Mouse (Mus musculus) retina, adult 2 months (tissue): ENCODE measurements around the gene Kdelr1.
A peak's percentile ranks its signal among the peaks of the same experiment; 100 is the strongest.

Source experiments
- DNase-seq: peaks from one replicate; pipeline ENCODE4 v3.0.0-alpha.2; 2012; ENCODE audit warnings: low read depth, low spot score

The Kdelr1 gene

DNA sequence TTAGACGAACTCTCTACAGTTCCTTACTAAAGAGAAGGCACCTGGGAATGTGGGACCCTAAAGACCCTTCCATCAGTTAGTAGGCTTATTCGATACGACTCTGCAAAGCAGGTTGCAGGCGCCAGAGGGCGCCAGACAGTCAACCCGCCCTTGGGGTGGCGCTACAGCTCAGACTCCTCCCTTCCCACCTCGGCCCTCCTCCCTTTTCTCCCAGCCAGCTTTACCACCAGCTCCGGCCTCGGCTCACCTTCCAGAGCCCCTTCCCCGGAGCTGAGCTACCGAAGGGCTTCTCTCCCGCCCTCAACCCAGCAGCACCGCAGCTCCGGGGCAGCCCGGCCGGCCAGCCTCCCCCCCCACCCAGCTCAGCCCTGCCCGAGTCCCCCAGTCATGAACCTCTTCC lies at the start of gene Kdelr1:
TSS of gene Kdelr1 (plus strand) at position 149 of the 400 bp plus-strand sequence.
- peak; percentile 75 for DNase-seq

DNA sequence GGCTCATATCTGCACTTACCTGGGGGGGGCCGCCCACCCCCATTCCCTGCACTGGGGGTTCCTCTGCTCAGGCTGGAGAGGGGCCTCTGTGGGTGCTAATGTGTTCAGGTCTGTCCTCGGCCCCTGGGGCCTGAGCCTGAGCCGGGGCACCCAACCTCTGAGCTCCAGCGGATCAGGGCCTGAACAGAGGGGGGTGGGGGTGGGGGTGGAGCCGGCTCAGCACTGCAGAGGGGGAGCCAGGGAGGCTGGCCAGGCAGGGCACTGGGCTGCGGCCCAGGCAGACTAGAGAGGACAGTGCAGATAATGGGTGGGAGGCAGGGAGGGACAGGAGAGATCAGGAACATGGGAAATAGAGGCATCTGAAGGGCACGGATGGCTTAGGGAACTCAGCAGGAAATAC lies 48.0 kb upstream of the Kdelr1 start, which contains the start of gene Kcnj14:
TSS of gene Kcnj14 (minus strand) at position 185 of the 400 bp plus-strand sequence.
- peak; percentile 74 for DNase-seq

DNA sequence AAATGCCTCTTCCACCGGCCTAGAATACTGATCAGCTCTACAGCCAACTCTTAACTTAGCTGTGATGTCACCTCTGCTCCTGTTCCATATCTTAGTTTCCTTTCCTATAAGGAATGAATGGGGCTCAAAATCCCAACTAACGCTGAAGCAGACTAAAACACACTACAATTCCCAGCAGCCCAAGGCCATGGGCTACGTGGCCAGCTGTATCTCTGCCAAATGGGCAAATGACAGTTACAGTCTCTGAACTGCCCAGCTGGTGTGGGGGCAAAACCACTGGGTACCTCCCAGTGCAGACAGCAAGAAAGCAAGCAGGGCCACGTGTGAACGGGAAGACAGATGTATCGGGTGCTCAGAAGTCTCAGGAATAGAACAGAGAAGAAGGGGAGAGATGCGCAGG lies 45.9 kb upstream of the Kdelr1 start:
- DNase-seq, result no peak

DNA sequence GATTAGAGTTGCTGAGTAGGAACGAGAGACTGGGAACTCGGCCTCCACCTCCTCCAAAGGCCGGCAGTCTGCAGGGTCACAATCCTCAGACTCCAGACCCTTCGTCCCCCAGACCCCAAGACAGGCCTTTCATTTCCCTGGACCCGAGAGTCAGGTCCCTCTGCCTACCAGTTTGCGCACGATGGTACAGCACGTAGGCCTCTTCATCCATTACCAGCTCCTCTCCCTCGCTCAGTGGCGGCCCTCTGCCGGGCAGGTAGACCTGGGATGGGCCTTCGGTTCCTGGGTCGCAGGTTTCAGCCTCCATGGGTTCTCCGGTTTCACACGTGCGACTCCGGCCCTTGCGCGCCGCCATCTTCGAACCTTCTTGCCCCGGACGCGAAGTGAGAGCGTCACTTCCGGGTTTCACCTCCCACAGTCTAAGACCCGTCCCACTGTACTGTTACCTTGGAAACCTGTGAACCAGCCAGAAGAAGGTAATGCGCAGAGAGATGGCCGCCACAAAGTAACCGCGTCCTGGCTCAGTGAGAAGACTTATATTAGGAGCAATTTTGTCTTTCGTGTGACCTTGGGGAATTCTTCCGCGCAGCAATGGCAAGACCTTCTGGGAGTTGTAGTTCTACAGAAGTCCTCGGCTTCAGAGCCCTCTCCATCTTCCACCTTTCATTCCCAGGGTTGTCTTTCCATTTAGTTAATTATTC lies 42.0 kb upstream of the Kdelr1 start, which contains the start of gene Grwd1:
TSS of gene Grwd1 (minus strand) at position 518 of the 701 bp plus-strand sequence.
- peak; percentile 86 for DNase-seq

DNA sequence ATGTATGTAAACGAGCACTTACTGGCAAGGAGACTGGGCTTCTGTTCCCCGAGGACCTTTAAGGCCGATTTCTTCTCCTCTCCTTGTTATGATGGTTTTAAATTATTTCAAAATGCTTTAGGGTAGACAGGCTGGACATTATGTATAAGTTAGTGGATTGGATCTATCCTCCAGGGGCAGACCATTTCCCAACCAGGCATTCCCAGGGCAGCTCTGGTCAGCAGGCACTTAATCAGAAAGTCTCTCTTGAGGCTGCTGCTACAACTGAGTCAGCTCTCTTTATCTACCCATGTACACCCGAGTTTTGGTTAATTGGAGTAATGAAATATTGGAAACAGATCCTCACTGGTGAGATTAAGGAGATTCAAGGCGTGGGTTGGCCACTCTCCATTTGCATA lies 41.4 kb upstream of the Kdelr1 start:
- DNase-seq, result no peak

DNA sequence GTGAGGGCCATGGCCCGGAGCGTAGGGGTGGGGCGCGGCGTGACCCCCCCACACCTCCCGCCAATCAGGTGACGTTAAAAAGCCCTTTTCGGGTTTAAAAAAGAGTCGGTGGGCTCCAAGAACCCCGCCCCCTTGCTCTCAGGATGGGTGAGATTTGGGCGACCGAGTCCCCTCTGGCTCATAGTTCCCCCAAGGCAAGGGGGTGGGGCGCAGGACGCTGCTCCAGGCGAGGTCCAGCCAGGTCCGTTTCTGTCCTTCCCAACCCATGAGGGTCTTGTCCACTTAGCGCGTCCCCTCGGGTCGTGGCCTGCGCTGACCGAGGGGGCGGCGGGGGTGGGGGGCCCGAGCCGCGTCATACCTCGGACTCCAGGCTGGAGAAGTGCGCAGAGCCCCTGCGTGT lies 40.1 kb upstream of the Kdelr1 start:
- DNase-seq, result no peak

DNA sequence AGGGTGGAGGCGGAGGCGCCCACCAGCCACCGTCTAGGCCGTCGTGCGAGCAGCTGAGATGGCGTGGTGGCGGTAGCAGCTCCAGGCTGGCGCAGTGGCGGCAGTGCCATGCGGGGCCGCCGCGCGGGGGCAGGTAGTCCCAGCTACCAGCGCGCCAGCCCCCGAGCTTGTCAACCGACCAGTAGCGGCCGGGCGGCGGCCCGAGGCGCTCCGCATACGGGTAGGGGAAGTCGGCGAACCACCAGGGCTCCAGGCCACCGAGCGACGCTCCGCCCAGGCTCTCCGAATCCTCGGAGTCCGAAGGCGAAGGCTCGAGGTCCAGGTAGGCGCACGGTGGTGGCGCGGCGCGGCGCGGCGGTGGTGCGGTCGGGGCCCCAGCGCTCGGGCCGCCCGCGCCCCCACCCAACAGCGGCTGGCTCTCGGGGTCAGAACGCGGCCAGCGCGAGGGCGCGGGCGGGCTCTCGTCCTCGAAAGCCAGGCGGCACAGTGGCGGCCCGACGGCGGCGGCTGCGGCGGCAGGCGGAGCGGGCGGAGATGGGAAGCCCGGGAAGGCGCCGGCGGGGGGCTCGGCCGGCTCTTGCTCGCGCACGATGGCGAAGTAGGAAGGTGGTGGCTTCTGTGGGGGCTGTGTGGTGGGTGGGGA lies 39.3 kb upstream of the Kdelr1 start:
- no peak for DNase-seq

DNA sequence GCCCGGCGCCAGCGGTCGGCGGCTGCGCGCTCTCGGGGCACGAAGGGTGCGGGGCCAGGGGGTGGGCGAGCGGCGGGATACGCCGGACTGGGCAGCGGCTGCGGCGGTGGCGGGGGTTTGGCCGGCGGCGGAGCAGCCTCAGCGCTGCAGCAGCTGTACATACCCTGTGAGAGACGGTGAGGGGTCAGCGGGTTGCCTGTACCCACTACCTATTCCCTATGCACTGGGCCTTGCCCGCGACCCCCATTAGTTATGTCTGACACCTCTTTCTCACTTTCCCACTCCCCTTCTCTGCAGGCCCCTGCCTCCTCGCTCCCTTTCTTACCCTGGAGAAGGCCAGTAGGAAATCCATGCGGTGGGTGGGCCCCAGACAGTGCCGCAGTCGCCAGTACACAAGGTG lies 38.6 kb upstream of the Kdelr1 start:
- no peak for DNase-seq

DNA sequence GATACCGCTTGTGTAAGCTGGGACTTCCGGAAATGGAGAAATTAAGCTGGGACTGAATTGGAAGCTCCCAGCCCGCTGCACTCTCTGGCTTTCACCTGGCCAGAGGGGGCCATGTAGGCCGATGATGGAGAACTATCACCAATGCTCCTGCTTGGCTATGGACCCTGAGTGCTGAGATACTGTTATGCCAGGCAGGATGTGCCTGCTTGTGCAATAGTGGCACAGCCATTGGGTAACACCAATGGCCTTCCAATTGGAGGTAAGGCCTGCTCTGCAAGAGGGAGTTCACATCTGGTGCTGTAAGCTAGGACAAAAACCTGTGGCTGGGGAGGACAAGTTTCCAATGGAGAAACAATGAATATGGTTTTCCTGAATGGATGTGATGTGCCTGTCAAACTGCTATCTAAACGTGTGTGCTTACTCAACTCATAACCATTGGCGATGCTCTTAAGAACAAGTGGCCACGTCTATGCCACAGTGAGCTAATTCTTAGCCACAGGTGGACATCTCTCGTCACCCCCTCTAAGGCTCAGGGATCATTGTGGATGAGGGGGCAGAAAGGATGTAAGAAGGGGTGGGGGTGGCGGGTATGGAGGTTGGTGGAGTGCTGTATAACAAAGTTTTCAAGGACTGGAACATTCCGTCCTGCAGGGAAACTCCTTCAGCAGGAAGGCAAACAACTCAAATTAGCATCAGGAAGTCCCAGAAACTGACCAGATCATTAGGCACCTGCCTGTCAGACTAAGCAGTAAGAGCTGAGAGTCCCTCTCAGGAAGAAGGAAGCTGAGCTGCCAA lies 29.4 kb upstream of the Kdelr1 start:
- DNase-seq, result no peak

DNA sequence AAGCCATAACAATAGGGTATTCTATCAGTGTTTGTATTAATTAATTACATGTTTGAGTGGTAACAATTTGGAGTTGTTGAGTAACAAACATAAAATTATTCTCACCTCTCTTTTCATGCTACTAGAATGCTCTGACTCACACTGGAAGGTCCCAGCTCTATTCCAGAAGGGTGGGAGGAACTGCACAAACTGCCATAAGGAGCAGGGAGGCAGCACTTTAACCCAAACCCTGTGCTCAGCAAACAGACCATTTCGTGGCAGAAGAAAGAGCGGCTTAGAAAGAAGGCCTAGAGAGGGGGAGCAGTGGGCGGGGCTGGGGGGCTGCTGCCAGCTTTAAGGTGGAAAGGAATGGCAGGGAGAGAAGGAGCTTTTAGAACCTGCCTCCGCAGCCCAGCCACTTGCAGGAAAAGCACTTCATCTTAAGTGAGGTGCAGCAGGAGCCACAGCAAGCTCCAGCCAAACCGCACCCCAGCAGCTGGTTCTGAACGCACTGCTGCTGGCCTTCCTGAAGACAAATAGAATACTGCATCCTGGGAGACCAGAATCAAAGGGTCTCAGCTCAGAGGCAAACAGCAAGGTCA lies 24.0 kb upstream of the Kdelr1 start:
- no peak for DNase-seq

DNA sequence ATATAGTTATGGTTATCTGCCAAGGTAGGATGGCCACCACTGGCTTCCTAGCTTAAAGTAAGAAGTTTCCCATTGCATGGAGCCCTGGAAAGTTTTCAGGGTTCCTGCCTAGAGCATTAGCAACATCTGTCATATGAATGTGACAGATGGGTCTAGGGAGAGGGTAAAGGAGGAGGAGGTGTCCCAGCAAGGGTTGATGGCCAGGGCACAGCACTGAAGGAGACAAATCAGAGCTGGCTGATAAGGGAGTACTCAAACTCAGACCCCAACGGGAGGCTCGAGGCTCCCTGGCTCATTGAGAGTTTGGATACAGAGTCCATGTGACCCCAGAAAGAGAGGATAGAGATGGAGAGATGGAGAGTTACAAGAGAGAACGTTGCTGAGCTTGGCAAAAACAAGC lies 21.9 kb upstream of the Kdelr1 start:
- DNase-seq, result no peak

DNA sequence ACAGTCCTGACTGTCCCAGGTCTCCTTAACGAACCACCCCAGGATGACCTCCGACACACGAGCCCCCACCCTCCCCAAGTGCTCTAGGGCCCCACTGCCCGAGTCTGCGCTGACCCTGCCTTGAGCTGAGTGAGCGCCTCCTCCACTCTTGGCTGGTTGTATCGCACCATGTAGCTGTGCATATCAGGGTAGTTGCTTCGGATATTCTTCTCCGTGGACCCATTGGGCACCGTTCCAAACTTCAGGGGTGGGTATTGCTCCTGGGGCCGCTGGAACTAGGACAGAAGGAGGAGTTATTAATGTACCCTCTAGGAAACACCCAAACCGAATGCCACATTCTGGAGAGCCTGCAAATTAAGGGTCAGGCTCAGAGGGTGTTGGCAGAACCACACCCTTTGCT lies 19.5 kb upstream of the Kdelr1 start:
- DNase-seq, result no peak

DNA sequence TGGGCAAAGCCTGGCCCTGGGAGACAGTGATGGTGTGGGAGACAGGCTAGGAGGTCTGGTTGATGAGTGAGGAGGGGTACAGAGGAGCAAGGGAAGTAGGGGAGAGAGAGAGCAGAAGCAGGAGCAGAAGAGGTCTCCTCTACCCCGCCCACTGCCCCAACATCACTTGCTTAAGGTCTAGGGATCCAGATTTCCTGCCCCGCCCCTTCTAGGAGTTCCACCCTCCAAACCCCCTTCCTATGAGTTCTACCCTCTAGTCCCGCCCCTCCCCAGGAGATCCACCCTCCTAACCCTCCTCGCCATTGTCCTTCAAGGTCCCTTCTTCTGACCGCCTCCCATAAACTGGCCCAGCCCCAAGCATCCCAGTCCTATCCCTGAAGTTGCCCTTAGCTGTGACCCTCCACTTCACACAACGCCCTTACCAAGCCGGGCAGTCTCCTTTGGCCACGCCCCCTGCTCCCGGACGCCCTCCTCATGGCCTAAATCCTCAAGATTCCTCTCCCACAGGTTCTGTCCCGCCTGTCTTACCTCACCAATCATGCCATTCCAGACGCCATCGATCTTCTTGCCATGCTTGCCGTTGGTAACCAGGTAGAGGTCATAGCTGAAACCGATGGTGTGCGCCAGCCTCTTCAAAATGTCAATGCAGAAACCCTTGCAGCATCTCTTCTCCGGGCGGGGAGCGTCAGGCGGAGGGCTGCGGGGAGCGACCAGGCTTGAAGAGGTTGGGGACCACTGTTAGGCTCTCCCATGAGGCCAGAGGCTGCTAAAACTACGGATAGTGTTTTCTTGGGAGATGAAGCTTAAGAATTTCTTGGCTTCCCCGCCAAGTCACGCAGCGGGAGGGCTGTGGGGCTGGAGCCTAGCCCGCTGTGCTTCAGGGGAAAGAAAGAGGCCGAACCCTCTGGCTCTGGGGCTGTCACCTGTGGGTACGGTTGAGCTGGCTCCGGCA lies 15.3 kb upstream of the Kdelr1 start:
- no peak for DNase-seq

DNA sequence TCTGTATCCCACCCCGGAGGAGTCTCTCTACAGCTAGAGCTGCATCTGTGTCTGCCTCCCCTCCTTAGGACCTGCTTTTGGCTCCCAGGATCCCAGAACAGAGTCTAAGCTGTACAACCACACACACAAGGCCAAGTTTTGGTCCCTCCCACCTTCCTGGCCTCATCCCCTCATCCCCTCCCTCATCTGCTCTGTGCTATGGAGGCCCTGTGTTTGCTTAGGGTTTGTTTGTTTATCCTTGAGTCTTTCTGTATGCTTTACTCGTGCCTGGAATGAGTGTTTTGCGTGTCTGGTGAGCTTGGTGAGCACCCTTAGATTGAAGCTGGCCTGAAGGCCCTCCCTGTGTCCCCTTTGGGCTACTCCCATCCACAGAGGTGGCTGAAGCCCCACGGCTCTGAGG lies 13.6 kb upstream of the Kdelr1 start:
- DNase-seq, result no peak

DNA sequence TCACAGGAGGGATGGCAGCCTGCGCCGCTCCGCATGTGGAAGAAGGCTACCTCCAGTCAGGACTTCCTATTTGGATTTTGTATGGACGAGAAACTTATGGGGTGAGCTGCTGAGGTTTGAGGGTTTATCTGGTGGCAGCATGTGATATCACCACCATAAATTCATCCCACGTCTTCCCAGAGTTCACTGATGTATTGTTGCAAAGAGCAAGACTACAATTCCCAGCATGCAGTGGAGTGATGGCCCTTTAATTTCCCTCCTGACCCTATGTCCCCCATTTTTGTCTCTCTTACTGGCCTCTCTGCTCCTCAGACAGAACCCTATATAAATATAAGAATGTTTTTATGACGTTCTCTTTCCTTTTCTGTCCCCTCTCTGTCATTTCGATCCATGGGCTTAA lies 9.8 kb upstream of the Kdelr1 start:
- DNase-seq, result no peak

DNA sequence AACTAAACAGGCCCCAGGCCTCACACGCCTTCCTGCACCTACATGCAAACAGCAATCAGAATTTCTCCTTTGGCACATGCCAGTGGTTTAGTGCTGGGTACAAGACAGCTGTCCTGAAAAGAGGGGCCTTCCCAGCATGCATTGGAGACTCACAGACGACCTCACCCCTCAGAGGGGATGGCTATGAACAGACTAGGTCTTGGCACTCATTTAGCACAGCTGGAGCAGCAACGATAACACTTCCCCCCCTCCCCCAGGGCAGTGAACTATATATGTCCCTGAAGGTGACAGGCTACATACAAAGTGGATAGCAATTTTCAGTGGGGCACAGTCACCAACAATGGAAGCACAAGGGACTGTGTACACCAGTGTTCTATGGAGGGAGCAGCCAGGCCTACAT lies 8.1 kb upstream of the Kdelr1 start:
- no peak for DNase-seq

DNA sequence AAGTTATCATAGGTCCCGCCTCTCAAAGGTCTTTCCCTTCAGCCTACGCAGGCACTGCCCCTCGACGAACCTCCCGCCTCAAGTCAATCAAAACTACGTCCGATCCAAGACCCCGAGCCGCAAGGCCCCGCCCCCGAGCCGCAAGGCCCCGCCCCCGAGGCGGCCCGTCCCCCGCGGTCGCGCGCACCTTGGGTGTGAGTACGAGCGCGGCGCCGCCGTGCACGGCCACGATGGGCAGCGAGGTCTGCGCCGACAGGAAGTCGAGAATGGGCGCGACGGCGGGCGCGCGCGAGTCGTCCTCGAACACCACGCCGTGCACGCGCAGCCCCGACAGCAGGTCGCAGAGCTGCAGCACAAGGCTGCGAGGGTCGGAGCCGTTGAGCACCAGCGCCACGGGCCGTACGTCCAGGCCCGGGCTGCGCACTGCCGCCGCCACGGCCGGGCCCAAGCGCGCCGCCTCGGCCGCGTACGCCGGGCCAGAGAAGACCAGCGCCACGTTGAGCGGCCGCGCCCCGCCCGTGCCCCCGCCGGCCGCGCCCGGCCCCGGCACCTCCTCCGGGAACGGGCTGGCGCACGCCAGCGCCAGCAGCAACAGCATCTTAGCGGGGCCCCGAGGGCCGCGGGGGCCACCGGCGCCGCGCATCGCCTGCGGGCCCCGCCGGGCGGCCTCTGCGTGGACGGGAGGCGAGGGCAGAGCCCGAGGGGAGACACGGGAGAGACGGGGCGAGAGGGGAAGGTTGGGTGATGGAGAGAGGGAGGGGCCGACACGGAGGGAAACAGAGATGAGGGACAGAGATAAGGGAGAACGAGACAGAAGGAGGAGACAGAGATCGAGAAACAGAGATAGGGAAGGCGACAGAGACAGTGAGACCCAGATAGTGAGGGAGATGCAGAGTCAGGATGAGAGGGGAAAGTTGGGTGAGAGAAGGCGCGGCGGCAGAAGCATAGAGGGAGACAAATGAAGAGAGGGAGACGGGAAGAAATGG lies 6.4 kb upstream of the Kdelr1 start:
- peak; percentile 72 for DNase-seq

DNA sequence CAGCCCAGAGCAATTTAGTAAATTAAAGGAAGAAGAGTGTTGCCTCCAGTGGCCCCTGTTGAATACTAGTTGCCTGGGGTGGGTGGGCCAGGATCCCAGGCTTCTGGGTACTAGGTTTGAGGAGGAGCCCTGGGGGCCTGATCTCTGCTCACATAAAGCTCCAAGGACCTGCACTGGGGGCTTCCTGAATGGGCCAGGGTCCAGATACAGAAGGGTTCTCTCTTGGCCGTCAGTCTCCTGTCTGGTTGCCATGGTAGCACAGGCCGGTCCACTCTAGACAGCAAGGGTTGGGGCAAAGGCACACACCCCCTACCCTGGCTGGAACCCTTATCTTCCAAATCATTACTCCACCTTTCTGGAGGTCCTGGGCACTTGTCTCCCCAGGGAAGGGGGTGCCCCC lies 4.7 kb upstream of the Kdelr1 start:
- no peak for DNase-seq

DNA sequence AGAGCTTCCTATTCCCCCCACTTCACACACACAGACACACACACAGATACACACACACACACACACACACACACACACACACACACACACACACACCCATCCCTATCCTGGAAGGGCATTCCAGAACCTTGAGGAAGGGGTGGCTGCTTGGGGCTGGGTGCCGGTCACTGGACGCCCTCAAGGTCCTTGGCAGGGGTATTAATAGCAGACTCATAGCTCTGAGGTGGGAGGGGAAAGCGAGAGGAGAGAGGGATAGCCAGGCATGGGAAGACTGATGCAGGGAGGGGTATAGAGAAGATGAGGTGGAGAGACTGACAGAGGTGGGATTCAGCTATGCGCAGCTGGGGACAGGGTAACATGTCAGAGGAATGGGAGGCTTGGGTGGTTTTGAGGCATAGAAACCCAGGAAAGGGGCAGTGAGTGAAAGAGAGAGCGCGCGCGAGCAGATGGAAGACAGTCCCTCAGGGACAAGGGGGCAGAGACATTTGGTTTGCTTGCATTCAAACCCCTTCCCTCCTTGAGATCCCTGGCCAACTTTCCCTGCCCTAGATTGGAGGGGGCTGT lies 3.4 kb upstream of the Kdelr1 start:
- DNase-seq, result no peak

DNA sequence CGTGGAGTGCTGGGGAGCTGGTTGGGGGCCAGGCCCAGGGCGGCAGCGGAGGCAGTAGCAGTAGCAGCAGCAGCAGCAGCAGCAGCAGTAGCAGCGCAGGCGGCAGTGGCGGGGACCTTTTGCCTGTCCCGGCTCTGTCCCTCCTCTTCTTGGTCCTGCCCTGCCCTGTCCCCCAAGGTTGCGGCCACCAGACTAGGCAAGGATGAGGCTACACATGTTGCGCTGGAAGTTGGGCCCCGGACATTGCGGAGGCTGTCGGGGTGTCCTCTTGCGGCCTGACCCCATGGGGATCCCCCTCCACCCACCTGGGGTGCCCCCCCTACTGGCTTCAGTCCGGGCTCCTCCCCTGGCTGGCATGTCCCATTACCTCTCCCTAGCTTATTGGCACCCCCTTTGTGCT lies 2.8 kb upstream of the Kdelr1 start:
- no peak for DNase-seq
